Mouse (Mus musculus): ENCODE measurements at regions not wholly inside any gene's neighbourhood (a gene's known extent, or its start where the extent isn't known, plus 50 kb on each side); places are given as distances from the start of the nearest gene placed in this dataset.

DNA sequence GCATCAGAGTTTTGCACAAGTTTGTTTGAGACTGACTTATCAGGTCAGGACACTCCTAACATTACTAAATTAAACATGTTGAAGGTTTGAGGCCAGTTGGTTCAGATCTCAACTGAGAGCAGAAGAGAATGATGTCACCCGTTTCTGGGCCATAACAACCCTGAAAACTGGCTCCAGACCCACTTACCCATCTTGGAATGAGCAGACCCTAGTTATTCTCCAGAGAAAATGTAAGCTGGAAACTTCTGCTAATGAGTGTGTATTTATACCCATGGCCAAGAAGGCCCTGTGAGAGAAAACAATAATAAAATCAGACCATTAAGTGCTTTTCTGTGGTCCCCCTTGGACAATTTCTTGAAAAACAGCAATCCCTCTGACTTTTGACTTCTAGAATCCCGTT is 282.4 kb upstream of the Nfe2l3 start:
- Histone ChIP-seq H3K27me3 (ENCODE audit: control insufficient read depth, insufficient read depth, low read length) (no peaks in the 10 kb centered on the region), H3K36me3 (ENCODE audit: control insufficient read depth, insufficient read depth, low read length) (no peaks in the 10 kb centered on the region), H3K4me3 (ENCODE audit: control insufficient read depth, low read depth, low read length) (no peak overlapping the region), H3K27ac (ENCODE audit: control insufficient read depth, insufficient read depth, low read depth, low read length) (no peak overlapping the region), H3K4me1 (ENCODE audit: control insufficient read depth, insufficient read depth, low read length) (peaks cover 4% of the 10 kb centered on the region)
- TF ChIP-seq CTCF (IDR thresholded peaks at IDR 0.05; ENCODE audit: control insufficient read depth, insufficient read depth, insufficient replicate concordance, low read depth, low read length) (no peak), POLR2A (IDR thresholded peaks at IDR 0.05; ENCODE audit: control insufficient read depth, low read depth, low read length) (no peak)

DNA sequence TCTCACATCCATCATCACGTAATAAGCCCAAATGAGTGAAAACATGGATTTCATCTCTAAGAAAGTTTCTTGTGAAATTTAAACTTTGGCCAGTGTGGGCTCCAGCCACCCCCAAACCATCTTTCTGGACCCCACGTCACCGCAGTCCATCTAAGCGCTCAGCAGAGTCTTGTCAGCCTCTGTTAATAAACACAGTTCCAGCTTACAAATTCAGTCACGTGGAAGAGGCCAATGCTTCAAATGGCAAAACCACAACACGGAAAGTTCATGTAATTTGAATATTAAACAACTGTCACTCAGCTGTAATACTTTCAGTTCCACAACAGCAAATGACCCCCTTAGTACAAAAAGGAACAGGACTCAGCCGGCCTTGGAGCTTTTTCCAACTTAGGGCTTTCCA is 282.0 kb upstream of the Nfe2l3 start:
- Histone ChIP-seq H3K36me3 (ENCODE audit: control insufficient read depth, insufficient read depth, low read length) (no peaks in the 10 kb centered on the region), H3K27me3 (ENCODE audit: control insufficient read depth, insufficient read depth, low read length) (no peaks in the 10 kb centered on the region), H3K4me3 (ENCODE audit: control insufficient read depth, low read depth, low read length) (no peak overlapping the region), H3K4me1 (ENCODE audit: control insufficient read depth, insufficient read depth, low read length) (peaks cover 4% of the 10 kb centered on the region), H3K27ac (ENCODE audit: control insufficient read depth, insufficient read depth, low read depth, low read length) (no peak overlapping the region)
- no peak for TF ChIP-seq CTCF (IDR thresholded peaks at IDR 0.05; ENCODE audit: control insufficient read depth, insufficient read depth, insufficient replicate concordance, low read depth, low read length)
- TF ChIP-seq POLR2A (IDR thresholded peaks at IDR 0.05; ENCODE audit: control insufficient read depth, low read depth, low read length) = no peak

DNA sequence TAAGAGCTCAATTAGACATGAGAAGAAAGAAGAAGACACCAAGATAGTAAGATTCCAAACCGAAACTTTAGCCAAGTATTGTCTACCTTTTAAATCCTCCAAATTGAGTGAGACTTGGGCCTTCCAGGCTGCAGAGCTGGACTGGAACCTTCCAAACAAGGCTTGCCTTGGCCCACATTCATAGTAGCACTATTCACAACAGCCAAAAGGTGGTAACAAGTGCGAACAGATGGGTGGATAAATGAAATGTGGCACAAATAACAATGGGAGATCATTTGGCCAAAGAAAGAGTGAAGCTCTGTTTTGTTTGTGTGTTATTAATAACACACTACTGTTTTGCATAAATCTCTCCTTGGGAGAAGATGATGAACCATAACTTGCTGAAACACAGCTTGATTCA is 281.6 kb upstream of the Nfe2l3 start:
- TF ChIP-seq CTCF (IDR thresholded peaks at IDR 0.05; ENCODE audit: control insufficient read depth, insufficient read depth, insufficient replicate concordance, low read depth, low read length) (no peak), POLR2A (IDR thresholded peaks at IDR 0.05; ENCODE audit: control insufficient read depth, low read depth, low read length) (no peak)
- H3K4me1 ChIP-seq (ENCODE audit: control insufficient read depth, insufficient read depth, low read length) = peaks cover 4% of the 10 kb centered on the region

DNA sequence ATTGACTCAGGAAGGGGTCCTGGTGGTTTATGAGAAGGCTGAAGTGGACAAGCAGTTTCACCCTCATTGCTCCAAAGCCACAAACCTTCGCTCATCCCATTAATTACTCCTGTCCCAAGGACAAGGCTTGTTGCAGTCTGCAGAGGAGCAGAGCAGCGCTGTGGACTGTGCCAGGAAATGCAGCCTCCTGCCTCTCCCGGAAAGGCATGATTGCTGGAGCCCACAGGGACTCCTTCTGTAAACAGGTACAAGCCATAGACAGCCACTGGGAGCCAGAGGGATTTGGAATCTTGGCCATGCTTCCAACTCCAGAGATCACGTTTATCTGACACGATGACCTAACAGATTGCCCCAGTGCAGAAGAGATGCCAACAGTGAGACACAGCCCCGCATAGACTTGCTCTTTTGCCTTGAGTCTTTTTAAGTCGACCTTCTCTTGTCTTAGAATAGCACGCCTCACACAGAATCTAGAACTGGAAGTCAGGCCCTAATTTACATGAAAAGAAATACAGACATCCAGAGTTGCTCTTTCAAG is 275.6 kb upstream of the Nfe2l3 start:
- Histone ChIP-seq H3K36me3 (ENCODE audit: control insufficient read depth, insufficient read depth, low read length) (no peaks in the 10 kb centered on the region), H3K27ac (ENCODE audit: control insufficient read depth, insufficient read depth, low read depth, low read length) (no peak overlapping the region), H3K4me3 (ENCODE audit: control insufficient read depth, low read depth, low read length) (no peak overlapping the region), H3K27me3 (ENCODE audit: control insufficient read depth, insufficient read depth, low read length) (no peaks in the 10 kb centered on the region), H3K4me1 (ENCODE audit: control insufficient read depth, insufficient read depth, low read length) (peaks cover under 1% of the 10 kb centered on the region)
- TF ChIP-seq POLR2A (IDR thresholded peaks at IDR 0.05; ENCODE audit: control insufficient read depth, low read depth, low read length) (no peak), CTCF (IDR thresholded peaks at IDR 0.05; ENCODE audit: control insufficient read depth, insufficient read depth, insufficient replicate concordance, low read depth, low read length) (no peak)

More for the DNA sequence above, 281.6 kb upstream of the Nfe2l3 start:
- H3K4me3 ChIP-seq (ENCODE audit: control insufficient read depth, low read depth, low read length) = no peak overlapping the region
- H3K27ac ChIP-seq (ENCODE audit: control insufficient read depth, insufficient read depth, low read depth, low read length) = no peak overlapping the region
- no peaks in the 10 kb centered on the region for H3K36me3 ChIP-seq (ENCODE audit: control insufficient read depth, insufficient read depth, low read length)
- H3K27me3 ChIP-seq (ENCODE audit: control insufficient read depth, insufficient read depth, low read length) = no peaks in the 10 kb centered on the region

DNA sequence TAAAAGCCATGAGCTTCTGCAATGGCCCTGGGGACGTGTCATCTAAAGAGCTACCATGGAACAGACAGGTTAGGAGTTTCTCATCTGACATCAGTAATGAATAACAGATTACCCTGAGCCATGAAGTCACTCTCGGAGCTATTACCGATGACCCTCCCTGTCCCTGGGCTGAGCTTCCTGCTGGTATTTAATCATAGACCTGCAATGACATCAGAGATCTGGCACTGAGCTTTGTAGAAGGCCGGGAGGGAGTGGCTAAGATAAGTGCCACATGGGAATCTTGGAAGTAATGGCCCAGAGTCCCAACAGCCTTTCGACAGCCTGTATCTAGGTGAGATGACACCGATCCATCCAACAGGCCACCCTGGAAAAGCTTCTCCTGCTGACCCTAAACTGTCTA is 271.3 kb upstream of the Nfe2l3 start:
- H3K27me3 ChIP-seq (ENCODE audit: control insufficient read depth, insufficient read depth, low read length) = no peaks in the 10 kb centered on the region
- no peaks in the 10 kb centered on the region for H3K36me3 ChIP-seq (ENCODE audit: control insufficient read depth, insufficient read depth, low read length)
- peaks cover 4% of the 10 kb centered on the region for H3K4me1 ChIP-seq (ENCODE audit: control insufficient read depth, insufficient read depth, low read length)
- H3K27ac ChIP-seq (ENCODE audit: control insufficient read depth, insufficient read depth, low read depth, low read length) = no peak overlapping the region
- no peak overlapping the region for H3K4me3 ChIP-seq (ENCODE audit: control insufficient read depth, low read depth, low read length)
- TF ChIP-seq CTCF (IDR thresholded peaks at IDR 0.05; ENCODE audit: control insufficient read depth, insufficient read depth, insufficient replicate concordance, low read depth, low read length) (no peak), POLR2A (IDR thresholded peaks at IDR 0.05; ENCODE audit: control insufficient read depth, low read depth, low read length) (no peak)

DNA sequence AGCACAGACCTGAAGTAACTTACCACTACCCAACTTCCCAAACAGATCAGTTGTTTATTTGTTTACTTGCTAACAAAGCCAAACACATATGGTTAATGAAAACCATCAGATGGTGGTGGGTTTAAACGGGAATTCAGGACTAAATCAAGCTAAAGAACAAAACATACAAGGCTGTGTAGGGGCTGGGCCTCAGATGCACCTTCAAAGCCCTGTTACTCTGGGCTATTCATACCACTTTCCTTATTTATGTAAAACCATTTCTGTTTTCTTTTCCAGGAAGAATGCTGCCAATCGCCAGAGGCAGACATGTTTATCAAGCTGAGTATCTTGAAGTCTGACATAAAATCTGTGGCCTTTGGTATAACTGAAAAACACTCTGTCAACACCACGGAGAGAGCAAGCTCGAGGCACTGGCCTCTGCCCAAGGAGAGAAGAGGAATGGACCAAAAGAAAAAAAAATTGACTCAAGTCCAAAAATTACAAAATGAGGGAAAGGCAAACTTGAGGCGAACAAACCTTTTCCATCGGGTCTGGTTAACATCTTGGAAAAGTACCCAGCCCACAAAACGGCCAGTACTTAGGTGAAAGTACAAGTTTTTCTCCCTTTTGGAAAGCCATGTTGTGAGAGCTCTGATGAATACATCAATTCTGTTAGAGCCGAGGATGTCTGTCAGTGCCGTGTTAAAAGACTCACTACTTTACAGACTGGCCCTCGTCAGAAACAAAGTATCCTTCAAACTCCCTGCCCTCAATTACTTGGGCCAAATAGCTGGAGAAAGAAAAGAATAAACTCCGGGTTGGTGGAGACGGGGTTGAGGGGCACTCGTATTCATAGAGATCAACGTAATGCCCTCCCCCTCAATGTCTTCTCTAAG is 270.0 kb upstream of the Nfe2l3 start:
- Histone ChIP-seq H3K27me3 (ENCODE audit: control insufficient read depth, insufficient read depth, low read length) (no peaks in the 10 kb centered on the region), H3K4me3 (ENCODE audit: control insufficient read depth, low read depth, low read length) (no peak overlapping the region), H3K4me1 (ENCODE audit: control insufficient read depth, insufficient read depth, low read length) (peaks cover 4% of the 10 kb centered on the region), H3K36me3 (ENCODE audit: control insufficient read depth, insufficient read depth, low read length) (no peaks in the 10 kb centered on the region), H3K27ac (ENCODE audit: control insufficient read depth, insufficient read depth, low read depth, low read length) (no peak overlapping the region)
- TF ChIP-seq CTCF (IDR thresholded peaks at IDR 0.05; ENCODE audit: control insufficient read depth, insufficient read depth, insufficient replicate concordance, low read depth, low read length) (no peak), POLR2A (IDR thresholded peaks at IDR 0.05; ENCODE audit: control insufficient read depth, low read depth, low read length) (no peak)

DNA sequence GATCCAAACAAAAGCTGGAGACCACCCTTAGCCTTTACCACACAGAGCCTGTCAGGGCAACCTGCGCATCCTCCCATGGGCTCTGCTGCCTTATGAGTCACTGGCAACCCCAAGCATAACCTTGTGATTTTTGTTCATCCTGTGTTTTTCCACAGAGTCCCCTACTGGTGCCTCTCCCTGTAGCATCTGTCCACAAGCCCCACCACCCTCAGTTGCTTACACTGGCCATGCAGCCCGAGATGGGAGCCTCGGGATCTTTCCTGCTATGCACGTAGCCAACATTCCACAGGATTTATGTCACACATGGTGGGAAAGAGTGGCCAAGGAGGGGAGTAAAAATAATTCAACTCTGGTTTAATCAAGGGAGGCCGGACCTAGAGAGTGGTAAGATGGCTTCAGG is 269.2 kb upstream of the Nfe2l3 start:
- TF ChIP-seq POLR2A (IDR thresholded peaks at IDR 0.05; ENCODE audit: control insufficient read depth, low read depth, low read length) (no peak), CTCF (IDR thresholded peaks at IDR 0.05; ENCODE audit: control insufficient read depth, insufficient read depth, insufficient replicate concordance, low read depth, low read length) (no peak)
- H3K36me3 ChIP-seq (ENCODE audit: control insufficient read depth, insufficient read depth, low read length) = no peaks in the 10 kb centered on the region
- no peak overlapping the region for H3K27ac ChIP-seq (ENCODE audit: control insufficient read depth, insufficient read depth, low read depth, low read length)
- no peaks in the 10 kb centered on the region; the same call in 1 of the 2 replicates for H3K27me3 ChIP-seq (ENCODE audit: control insufficient read depth, insufficient read depth, low read length)
- peaks cover 6% of the 10 kb centered on the region for H3K4me1 ChIP-seq (ENCODE audit: control insufficient read depth, insufficient read depth, low read length)
- no peak overlapping the region for H3K4me3 ChIP-seq (ENCODE audit: control insufficient read depth, low read depth, low read length)
